Mouse (Mus musculus): ENCODE data around the gene Nrip3. TPM values are rescaled to one million over a fixed set of nuclear protein-coding genes. Genes with fewer than 3 reads are reported as not detected.

Nrip3 gene
- polyA plus RNA-seq, 1 experiment from 2014 or later = 1.8 TPM

GRCm38 (mm10) chr7:109800626-109801025 is 18.8 kb upstream of the Nrip3 start:
- Histone ChIP-seq H3K9me3 (no peaks in the 10 kb centered on the region), H3K9ac (replicated peaks) (no peak overlapping the region), H3K4me3 (no peak overlapping the region), H3K27ac (replicated peaks) (no peak overlapping the region), H3K27me3 (peaks cover 5% of the 10 kb centered on the region), H3K36me3 (no peaks in the 10 kb centered on the region), H3K4me2 (replicated peaks) (no peak overlapping the region), H3K4me1 (no peaks in the 10 kb centered on the region)
- ATAC-seq (ENCODE audit: low FRiP score, low read depth) = no peak
- 93% methylated on average over 4 of the region's 4 CpGs for WGBS

DNA sequence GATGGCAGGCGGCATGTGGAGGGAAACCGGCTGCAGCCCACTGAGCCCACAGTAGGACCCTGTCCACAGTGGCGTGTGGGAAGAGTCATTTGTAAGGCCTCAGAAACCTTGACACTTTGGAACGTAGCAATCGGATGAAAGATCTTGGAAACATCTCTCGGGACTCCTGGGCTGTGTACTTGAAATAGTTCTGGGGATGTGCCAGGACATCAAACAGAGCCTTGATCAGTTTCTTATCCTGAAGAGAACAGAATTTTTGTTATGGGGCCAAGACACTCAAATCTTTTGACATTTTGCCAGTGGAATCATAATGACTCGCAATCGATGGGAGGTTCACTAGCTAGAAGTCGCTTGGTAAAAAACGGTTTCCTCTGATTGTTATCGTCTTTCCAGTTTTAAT is 17.3 kb upstream of the Nrip3 start:
- H3K27ac ChIP-seq (replicated peaks) = no peak overlapping the region
- H3K9me3 ChIP-seq = no peaks in the 10 kb centered on the region
- ATAC-seq (ENCODE audit: low FRiP score, low read depth) = no peak
- H3K4me2 ChIP-seq (replicated peaks) = no peak overlapping the region
- WGBS = 94% methylated on average over 11 of the region's 11 CpGs
- peaks cover 7% of the 10 kb centered on the region for H3K27me3 ChIP-seq
- H3K4me1 ChIP-seq = no peaks in the 10 kb centered on the region
- no peak overlapping the region for H3K4me3 ChIP-seq
- H3K36me3 ChIP-seq = no peaks in the 10 kb centered on the region
- no peak overlapping the region for H3K9ac ChIP-seq (replicated peaks)

GRCm38 (mm10) chr7:109795564-109795963 is 13.7 kb upstream of the Nrip3 start:
- H3K4me3 ChIP-seq = no peak overlapping the region
- H3K9me3 ChIP-seq = no peaks in the 10 kb centered on the region
- no peak overlapping the region for H3K27ac ChIP-seq (replicated peaks)
- no peak overlapping the region for H3K4me2 ChIP-seq (replicated peaks)
- no peak overlapping the region for H3K9ac ChIP-seq (replicated peaks)
- H3K36me3 ChIP-seq = no peaks in the 10 kb centered on the region
- ATAC-seq (ENCODE audit: low FRiP score, low read depth) = no peak
- H3K27me3 ChIP-seq = peaks cover 7% of the 10 kb centered on the region; the same call in 1 of the 2 replicates
- H3K4me1 ChIP-seq = no peaks in the 10 kb centered on the region
- WGBS = 82% methylated on average over 5 of the region's 5 CpGs

DNA sequence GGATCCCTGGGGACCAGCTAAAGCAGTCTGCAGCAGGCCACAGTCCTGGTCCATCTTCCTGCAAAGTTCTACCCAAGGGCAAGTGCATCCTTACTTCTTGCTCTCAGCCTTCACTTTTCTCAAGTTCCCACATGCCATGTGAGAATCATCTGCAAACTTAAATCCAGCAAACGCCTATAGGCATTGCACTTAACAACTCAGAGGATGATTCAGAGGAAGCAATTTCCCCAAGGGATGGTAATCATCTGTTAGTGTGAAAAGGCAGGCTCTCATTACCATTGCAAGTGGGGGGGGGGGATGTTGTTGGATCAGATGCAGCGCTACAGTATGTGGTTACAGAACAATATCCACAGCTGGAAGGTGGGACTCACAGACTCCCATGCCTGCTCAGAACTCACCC is 12.7 kb upstream of the Nrip3 start:
- H3K4me3 ChIP-seq = no peak overlapping the region
- no peak overlapping the region for H3K27ac ChIP-seq (replicated peaks)
- H3K36me3 ChIP-seq = no peaks in the 10 kb centered on the region
- H3K9me3 ChIP-seq = no peaks in the 10 kb centered on the region
- WGBS = 83% methylated on average over 2 of the region's 2 CpGs
- H3K9ac ChIP-seq (replicated peaks) = no peak overlapping the region
- H3K4me1 ChIP-seq = no peaks in the 10 kb centered on the region
- no peak overlapping the region for H3K4me2 ChIP-seq (replicated peaks)
- no peak for ATAC-seq (ENCODE audit: low FRiP score, low read depth)
- 0 out of 2 replicates have a peak, but pooled peaks cover 4% of the 10 kb centered on the region for H3K27me3 ChIP-seq

- no peak for ATAC-seq (ENCODE audit: low FRiP score, low read depth)
Observed at GRCm38 (mm10) chr7:109792759-109793158, 10.9 kb upstream of the Nrip3 start.

DNA sequence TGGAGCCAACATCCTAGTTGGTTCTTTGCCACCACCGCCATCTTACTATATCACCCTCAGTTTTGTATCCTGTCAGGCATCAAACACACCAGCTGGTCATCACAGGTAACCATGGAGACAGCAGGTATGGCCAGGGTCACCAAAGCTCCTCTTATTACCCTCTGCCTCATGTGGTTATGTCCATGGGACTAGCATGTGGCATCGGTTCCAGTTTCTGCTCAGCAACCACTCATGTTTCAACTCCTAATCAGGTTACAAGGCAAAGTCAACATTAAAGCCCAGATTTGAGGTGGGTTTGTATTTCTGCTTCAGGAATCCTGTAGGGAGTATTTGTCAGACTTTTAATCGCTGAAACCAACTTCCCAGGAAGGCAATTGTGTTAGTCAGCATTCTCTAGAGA is 9.0 kb upstream of the Nrip3 start:
- no peak overlapping the region for H3K4me3 ChIP-seq
- no peak overlapping the region for H3K9ac ChIP-seq (replicated peaks)
- 0 out of 2 replicates have a peak, but pooled peaks cover 4% of the 10 kb centered on the region for H3K27me3 ChIP-seq
- ATAC-seq (ENCODE audit: low FRiP score, low read depth) = no peak
- H3K36me3 ChIP-seq = no peaks in the 10 kb centered on the region
- no peaks in the 10 kb centered on the region for H3K9me3 ChIP-seq
- 81% methylated on average over 3 of the region's 3 CpGs for WGBS
- H3K4me1 ChIP-seq = no peaks in the 10 kb centered on the region
- no peak overlapping the region for H3K4me2 ChIP-seq (replicated peaks)
- H3K27ac ChIP-seq (replicated peaks) = no peak overlapping the region

More at GRCm38 (mm10) chr7:109792759-109793158, 10.9 kb upstream of the Nrip3 start:
- Histone ChIP-seq H3K4me1 (no peaks in the 10 kb centered on the region), H3K4me2 (replicated peaks) (no peak overlapping the region), H3K36me3 (no peaks in the 10 kb centered on the region), H3K4me3 (no peak overlapping the region), H3K27me3 (0 out of 2 replicates have a peak, but pooled peaks cover 4% of the 10 kb centered on the region), H3K9me3 (no peaks in the 10 kb centered on the region), H3K27ac (replicated peaks) (no peak overlapping the region), H3K9ac (replicated peaks) (no peak overlapping the region)
- WGBS = 83% methylated on average over 2 of the region's 2 CpGs

GRCm38 (mm10) chr7:109787860-109788259 is 6.0 kb upstream of the Nrip3 start:
- ATAC-seq (ENCODE audit: low FRiP score, low read depth) = no peak
- H3K27ac ChIP-seq (replicated peaks) = no peak overlapping the region

GRCm38 (mm10) chr7:109783281-109783680 is 1.5 kb upstream of the Nrip3 start:
- no peak for ATAC-seq (ENCODE audit: low FRiP score, low read depth)
- Histone ChIP-seq H3K27me3 (peaks cover 45% of the 10 kb centered on the region), H3K4me1 (peaks cover 13% of the 10 kb centered on the region), H3K9ac (replicated peaks) (no peak overlapping the region), H3K36me3 (no peaks in the 10 kb centered on the region), H3K27ac (replicated peaks) (no peak overlapping the region), H3K4me3 (no peak overlapping the region), H3K4me2 (replicated peaks) (no peak overlapping the region), H3K9me3 (no peaks in the 10 kb centered on the region)
- WGBS = 69% methylated on average over 7 of the region's 7 CpGs

More at GRCm38 (mm10) chr7:109787860-109788259, 6.0 kb upstream of the Nrip3 start:
- Histone ChIP-seq H3K27me3 (peaks cover 15% of the 10 kb centered on the region), H3K4me1 (no peaks in the 10 kb centered on the region), H3K4me3 (no peak overlapping the region), H3K9ac (replicated peaks) (no peak overlapping the region), H3K9me3 (no peaks in the 10 kb centered on the region), H3K4me2 (replicated peaks) (no peak overlapping the region), H3K36me3 (no peaks in the 10 kb centered on the region)
- 93% methylated on average over 2 of the region's 2 CpGs for WGBS

GRCm38 (mm10) chr7:109781087-109781469 is 747 bp downstream of the Nrip3 start:
- ATAC-seq (ENCODE audit: low FRiP score, low read depth) = peak; percentile 69
- Histone ChIP-seq H3K4me2 (replicated peaks) (peak overlapping the region; percentile 99), H3K36me3 (no peaks in the 10 kb centered on the region), H3K4me3 (peak overlapping the region; percentile 59), H3K9me3 (no peaks in the 10 kb centered on the region), H3K27me3 (peaks cover 45% of the 10 kb centered on the region), H3K4me1 (peaks cover 13% of the 10 kb centered on the region), H3K27ac (replicated peaks) (no peak overlapping the region), H3K9ac (replicated peaks) (peak overlapping the region; percentile 64)
- WGBS = 4% methylated on average over 18 of the region's 24 CpGs

DNA sequence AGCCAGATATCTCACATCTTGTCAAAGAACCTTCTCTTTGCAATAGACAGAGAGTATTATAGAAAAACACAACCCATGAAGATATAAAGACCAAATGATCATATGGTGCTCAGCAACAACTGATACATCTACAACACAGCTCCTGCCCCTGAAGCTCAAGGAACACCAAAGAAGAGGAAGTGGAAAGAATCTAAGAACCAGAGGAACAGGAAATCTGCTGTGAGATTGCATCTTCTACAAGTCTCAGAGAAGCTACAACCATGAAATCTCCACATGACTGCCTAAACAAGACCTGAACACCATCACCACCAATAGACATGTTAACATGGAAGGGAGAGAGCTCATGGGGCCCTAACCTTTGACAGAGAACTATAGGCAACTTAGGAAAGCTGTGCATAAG is 9.6 kb downstream of the Nrip3 start:
- no peak overlapping the region for H3K4me3 ChIP-seq
- H3K4me2 ChIP-seq (replicated peaks) = no peak overlapping the region
- no peak for ATAC-seq (ENCODE audit: low FRiP score, low read depth)
- H3K9ac ChIP-seq (replicated peaks) = no peak overlapping the region
- no peaks in the 10 kb centered on the region for H3K9me3 ChIP-seq
- H3K27ac ChIP-seq (replicated peaks) = no peak overlapping the region
- H3K36me3 ChIP-seq = no peaks in the 10 kb centered on the region
- no peaks in the 10 kb centered on the region for H3K4me1 ChIP-seq
- H3K27me3 ChIP-seq = no peaks in the 10 kb centered on the region

- no peak overlapping the region for H3K4me3 ChIP-seq
- no peak overlapping the region for H3K9ac ChIP-seq (replicated peaks)
- no peaks in the 10 kb centered on the region for H3K4me1 ChIP-seq
- no peak for ATAC-seq (ENCODE audit: low FRiP score, low read depth)
- H3K27ac ChIP-seq (replicated peaks) = no peak overlapping the region
- H3K4me2 ChIP-seq (replicated peaks) = no peak overlapping the region
- H3K9me3 ChIP-seq = no peaks in the 10 kb centered on the region
- WGBS = 56% methylated on average over 2 of the region's 2 CpGs
- H3K36me3 ChIP-seq = no peaks in the 10 kb centered on the region
- H3K27me3 ChIP-seq = no peaks in the 10 kb centered on the region
Observed at GRCm38 (mm10) chr7:109768699-109769383, 13.0 kb downstream of the Nrip3 start.

DNA sequence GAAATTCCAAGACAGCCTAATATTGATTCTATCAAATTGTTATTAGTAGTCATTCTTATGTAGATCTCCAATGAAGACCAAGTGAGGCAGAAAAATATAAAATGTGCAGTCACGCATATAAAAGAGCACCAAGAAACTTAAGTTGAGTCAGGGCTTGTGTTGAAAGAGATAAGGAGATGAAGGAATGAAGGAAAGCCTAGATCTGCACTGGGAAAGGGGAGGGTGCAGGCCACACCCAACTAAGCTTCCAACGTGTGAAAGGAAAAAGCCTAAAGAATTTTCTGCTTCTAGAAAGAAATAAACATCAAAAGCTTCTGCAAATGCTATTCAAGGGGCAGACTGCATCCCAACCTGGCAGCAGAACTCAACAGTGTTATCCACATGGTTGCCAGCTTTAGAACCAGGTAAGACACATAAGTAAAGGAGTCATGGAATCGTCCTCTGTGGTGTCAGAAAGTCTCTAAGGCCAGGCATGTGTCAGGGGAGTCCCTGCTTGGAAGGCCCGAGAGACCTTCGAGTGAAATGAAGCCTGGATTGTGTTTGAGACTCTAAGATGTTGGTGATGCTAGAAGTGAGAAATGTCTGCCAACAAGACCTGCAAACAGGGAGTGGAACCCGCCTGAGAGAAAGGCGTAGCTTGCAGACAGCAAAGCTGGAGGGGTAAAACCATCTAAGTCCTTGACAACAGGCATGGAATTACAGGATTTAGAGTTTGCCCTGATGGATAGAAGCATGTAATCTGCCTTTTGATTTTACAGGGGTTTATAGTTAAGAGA is 14.1 kb downstream of the Nrip3 start:
- ATAC-seq (ENCODE audit: low FRiP score, low read depth) = no peak
- Histone ChIP-seq H3K9me3 (no peaks in the 10 kb centered on the region), H3K9ac (replicated peaks) (no peak overlapping the region), H3K36me3 (no peaks in the 10 kb centered on the region), H3K4me1 (no peaks in the 10 kb centered on the region), H3K4me2 (replicated peaks) (no peak overlapping the region), H3K4me3 (no peak overlapping the region), H3K27me3 (no peaks in the 10 kb centered on the region), H3K27ac (replicated peaks) (no peak overlapping the region)
- WGBS = 83% methylated on average over 7 of the region's 7 CpGs

Measured in midbrain, embryonic 12.5 days (tissue).